Mouse (Mus musculus) E14TG2a.4 (cell line): ENCODE measurements at regions not wholly inside any gene's neighbourhood (a gene's known extent, or its start where the extent isn't known, plus 50 kb on each side); places are given as distances from the start of the nearest gene placed in this dataset.
"Not testable (repeated sequence)": the region's sequence is repeated elsewhere in the genome, so short reads cannot be mapped to it uniquely, and the experiment has no call there.

Experiments used
- H3K27me3 ChIP-seq: 2 replicates; pipeline ENCODE4 v1.6.1; 2014; ENCODE audit warnings: low read length, control low read depth; ENCODE audit not compliant: insufficient read depth
- H3K36me3 ChIP-seq: 2 replicates; pipeline ENCODE4 v1.6.1; 2014; ENCODE audit warnings: low read length, control low read depth; ENCODE audit not compliant: insufficient read depth
- H3K4me1 ChIP-seq: replicated peaks from 2 replicates; pipeline ENCODE4 v1.6.1; 2014; ENCODE audit warnings: low read depth, low read length, control low read depth
- H3K4me3 ChIP-seq: replicated peaks from 2 replicates; pipeline ENCODE4 v1.5.1; 2014; ENCODE audit warnings: mild to moderate bottlenecking, low read length
- H3K9me3 ChIP-seq: 2 replicates; pipeline ENCODE4 v1.6.1; 2014; ENCODE audit warnings: low read length, control low read depth
- CTCF ChIP-seq: conservative IDR thresholded peaks from 2 replicates; pipeline ENCODE4 v1.5.1; 2014; ENCODE audit warnings: low read length
- NANOG ChIP-seq: IDR thresholded peaks from 2 replicates; pipeline ENCODE4 v1.6.1; 2014; ENCODE audit warnings: borderline replicate concordance, low read length, mixed read lengths
- POU5F1 ChIP-seq: IDR thresholded peaks from 2 replicates; pipeline ENCODE4 v1.6.1; 2014; ENCODE audit warnings: low read length, borderline replicate concordance

- Histone ChIP-seq H3K9me3 (no peaks in the 10 kb centered on the region), H3K4me3 (no peak overlapping the region), H3K27me3 (no peaks in the 10 kb centered on the region), H3K36me3 (no peaks in the 10 kb centered on the region), H3K4me1 (peaks cover 5% of the 10 kb centered on the region)
- TF ChIP-seq CTCF (no peak), POU5F1 (no peak), NANOG (no peak)
These were observed 59.8 kb upstream of the Tnfrsf21 start for GRCm38 (mm10) chr17:42956588-42956987.

DNA sequence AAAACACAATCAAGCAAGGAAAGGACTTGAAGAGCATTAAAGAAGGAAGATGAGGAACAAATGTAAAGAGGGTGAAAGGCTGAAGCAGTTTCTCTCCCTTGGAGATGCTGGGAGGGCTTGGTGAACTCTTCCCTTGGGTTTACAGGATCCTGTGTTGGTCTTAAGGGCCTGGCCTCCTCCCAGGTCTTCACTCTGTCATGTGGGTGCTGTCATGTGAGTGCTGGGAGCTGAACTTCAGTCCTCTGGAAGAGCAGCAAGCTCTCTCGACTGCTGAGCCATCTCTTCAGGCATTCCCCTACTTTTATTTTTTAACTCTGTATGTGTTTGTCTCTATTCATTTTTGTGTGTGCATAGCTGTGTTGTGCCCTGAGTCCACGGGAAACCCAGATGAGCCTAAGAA lies 61.6 kb upstream of the Tnfrsf21 start:
- H3K9me3 ChIP-seq, result no peaks in the 10 kb centered on the region
- TF ChIP-seq CTCF, result no peak
- H3K4me1 ChIP-seq, result peaks cover 5% of the 10 kb centered on the region
- no peak overlapping the region for H3K4me3 ChIP-seq
- H3K27me3 ChIP-seq, result no peaks in the 10 kb centered on the region
- no peaks in the 10 kb centered on the region for H3K36me3 ChIP-seq

- TF ChIP-seq POU5F1, result no peak
- TF ChIP-seq CTCF, result no peak
- TF ChIP-seq NANOG, result no peak
- peaks cover 13% of the 10 kb centered on the region for H3K9me3 ChIP-seq
- H3K36me3 ChIP-seq, result no peaks in the 10 kb centered on the region
- peaks cover 9% of the 10 kb centered on the region for H3K4me1 ChIP-seq
- H3K4me3 ChIP-seq, result no peak overlapping the region
- H3K27me3 ChIP-seq, result no peaks in the 10 kb centered on the region
These were observed 68.0 kb upstream of the Cd2ap start for GRCm38 (mm10) chr17:42944453-42944852.

- Histone ChIP-seq H3K9me3 (peaks cover 13% of the 10 kb centered on the region), H3K27me3 (no peaks in the 10 kb centered on the region), H3K4me1 (no peaks in the 10 kb centered on the region; the same call in 1 of the 2 replicates), H3K4me3 (no peak overlapping the region), H3K36me3 (no peaks in the 10 kb centered on the region)
- TF ChIP-seq POU5F1, result no peak
- TF ChIP-seq CTCF, result peak; percentile 91
These were observed 66.8 kb upstream of the Cd2ap start for GRCm38 (mm10) chr17:42943272-42943696.

DNA sequence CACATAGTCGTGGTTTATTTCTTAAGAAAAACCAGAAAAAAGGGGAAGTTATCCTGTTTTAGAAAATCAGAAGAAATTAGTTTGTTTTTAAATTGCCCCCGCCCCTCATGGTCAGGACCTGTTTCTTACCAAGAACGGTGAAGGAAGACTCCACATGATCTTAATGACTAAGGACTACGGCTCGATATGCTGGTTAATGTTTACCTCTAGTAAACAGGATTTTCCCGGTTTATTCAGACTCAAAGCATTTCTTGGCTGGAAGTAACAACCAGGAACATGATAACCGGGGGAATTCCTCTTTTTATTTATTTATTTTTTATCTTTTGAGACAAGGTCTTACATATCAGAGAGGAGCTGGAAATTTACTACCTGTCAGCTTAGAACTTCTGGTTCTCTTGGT lies 63.0 kb upstream of the Cd2ap start:
- Histone ChIP-seq H3K4me3 (no peak overlapping the region), H3K36me3 (no peaks in the 10 kb centered on the region), H3K27me3 (no peaks in the 10 kb centered on the region), H3K4me1 (no peaks in the 10 kb centered on the region), H3K9me3 (no peaks in the 10 kb centered on the region)
- TF ChIP-seq CTCF (no peak), POU5F1 (no peak), NANOG (no peak)

DNA sequence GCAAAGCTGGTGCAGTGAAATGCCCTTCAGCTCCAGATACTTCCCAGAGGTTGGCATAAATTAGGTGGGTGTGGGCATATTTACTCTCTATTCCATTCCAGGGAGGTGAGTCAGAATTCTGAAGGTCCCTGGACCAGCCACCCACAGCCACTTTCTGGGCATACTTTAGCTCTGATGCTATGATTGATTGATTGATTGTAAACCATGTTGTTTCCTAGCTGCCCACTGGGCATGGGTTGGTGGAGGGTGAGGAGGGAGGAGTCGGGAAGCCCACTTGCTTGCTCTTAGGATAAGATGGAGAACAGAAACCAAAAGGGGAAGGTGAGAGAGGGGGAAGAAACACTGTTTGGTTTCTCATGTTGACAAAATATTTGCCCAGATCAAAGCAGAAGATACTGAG lies 62.1 kb upstream of the Cd2ap start:
- Histone ChIP-seq H3K36me3 (no peaks in the 10 kb centered on the region), H3K4me3 (no peak overlapping the region), H3K27me3 (no peaks in the 10 kb centered on the region), H3K4me1 (no peaks in the 10 kb centered on the region), H3K9me3 (no peaks in the 10 kb centered on the region)
- TF ChIP-seq CTCF, result no peak
- TF ChIP-seq NANOG, result no peak
- no peak for TF ChIP-seq POU5F1

- not testable (repeated sequence) for H3K27me3 ChIP-seq, H3K36me3 ChIP-seq, H3K9me3 ChIP-seq, H3K4me1 ChIP-seq, H3K4me3 ChIP-seq
These were observed 61.0 kb upstream of the Cd2ap start for GRCm38 (mm10) chr17:42937480-42937879.

- Histone ChIP-seq H3K27me3 (no peaks in the 10 kb centered on the region), H3K4me1 (no peaks in the 10 kb centered on the region), H3K36me3 (no peaks in the 10 kb centered on the region), H3K4me3 (no peak overlapping the region), H3K9me3 (no peaks in the 10 kb centered on the region)
- no peak for TF ChIP-seq POU5F1
These were observed 57.6 kb upstream of the Cd2ap start for GRCm38 (mm10) chr17:42934068-42934467.

GRCm38 (mm10) chr17:42933335-42934004 lies 57.0 kb upstream of the Cd2ap start:
- H3K36me3 ChIP-seq, result no peaks in the 10 kb centered on the region
- TF ChIP-seq CTCF (no peak), NANOG (no peak)
- no peaks in the 10 kb centered on the region for H3K9me3 ChIP-seq
- H3K4me3 ChIP-seq, result no peak overlapping the region
- no peaks in the 10 kb centered on the region for H3K27me3 ChIP-seq
- no peaks in the 10 kb centered on the region for H3K4me1 ChIP-seq

DNA sequence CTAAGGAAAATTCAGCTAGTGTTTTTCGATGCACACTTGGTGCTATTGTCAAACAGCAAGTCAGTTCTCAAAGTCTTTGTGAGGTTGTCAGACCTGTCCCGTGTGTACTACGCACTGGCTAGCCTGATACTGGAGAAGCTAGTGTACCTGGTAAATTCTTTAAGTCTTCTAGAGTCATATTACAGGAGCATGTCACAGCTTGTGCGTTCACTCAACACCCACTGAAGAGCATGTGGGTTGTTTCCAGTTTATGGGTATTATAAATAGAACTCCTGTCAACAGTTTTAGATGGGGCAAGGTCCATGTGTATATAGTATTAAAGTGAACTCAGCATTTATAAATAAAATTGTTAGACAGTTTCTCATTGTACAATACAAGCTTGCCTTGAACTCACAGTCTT lies 50.9 kb upstream of the Cd2ap start:
- no peak overlapping the region for H3K4me3 ChIP-seq
- no peaks in the 10 kb centered on the region for H3K27me3 ChIP-seq
- TF ChIP-seq POU5F1 (no peak), CTCF (no peak), NANOG (no peak)
- no peaks in the 10 kb centered on the region for H3K9me3 ChIP-seq
- no peaks in the 10 kb centered on the region for H3K36me3 ChIP-seq
- no peaks in the 10 kb centered on the region for H3K4me1 ChIP-seq
